Mouse (Mus musculus) C2C12 (cell line): ENCODE data around the gene Chst2. TPM values are rescaled to one million over a fixed set of nuclear protein-coding genes. Genes with fewer than 3 reads are reported as not detected.
A peak's percentile ranks its signal among the peaks of the same experiment; 100 is the strongest.

ENCODE experiments used
- H3K27me3 ChIP-seq: one replicate; pipeline ENCODE4 v1.6.1; 2011; ENCODE audit not compliant: control insufficient read depth, insufficient read depth, insufficient read length
- H3K36me3 ChIP-seq: one replicate; pipeline ENCODE4 v1.6.1; 2011; ENCODE audit not compliant: control insufficient read depth, insufficient read depth
- H3K4me3 ChIP-seq: one replicate; pipeline ENCODE4 v1.5.1; 2011; ENCODE audit warnings: mild to moderate bottlenecking, control low read depth; ENCODE audit not compliant: poor library complexity, insufficient read depth, severe bottlenecking
- H3K79me2 ChIP-seq: one replicate; pipeline ENCODE4 v1.6.1; 2011; ENCODE audit not compliant: control insufficient read depth, insufficient read depth
- H3K79me3 ChIP-seq: one replicate; pipeline ENCODE4 v1.6.1; 2011; ENCODE audit warnings: low read depth, control low read depth
- H3ac ChIP-seq: one replicate; pipeline ENCODE3; 2011; ENCODE audit warnings: low read depth; ENCODE audit not compliant: control insufficient read depth, insufficient read length
- CEBPB ChIP-seq: IDR thresholded peaks from one replicate; pipeline ENCODE4 v1.6.1; 2011; ENCODE audit warnings: low read depth, mild to moderate bottlenecking, control low read depth, moderate library complexity
- CTCF ChIP-seq: IDR thresholded peaks from one replicate; pipeline ENCODE4 v1.5.1; 2011; ENCODE audit not compliant: control insufficient read depth, insufficient read depth, insufficient read length
- FOSL1 ChIP-seq: IDR thresholded peaks from one replicate; pipeline ENCODE4 v1.8.0; 2011; ENCODE audit warnings: mild to moderate bottlenecking, low read length; ENCODE audit not compliant: poor library complexity, insufficient read depth, severe bottlenecking
- MAX ChIP-seq: IDR thresholded peaks from one replicate; pipeline ENCODE4 v1.6.1; 2011; ENCODE audit warnings: mild to moderate bottlenecking, control low read depth
- MYOD1 ChIP-seq: IDR thresholded peaks from one replicate; pipeline ENCODE4 v1.6.1; 2011; ENCODE audit warnings: low read depth; ENCODE audit not compliant: control insufficient read depth, insufficient read length
- MYOG ChIP-seq: IDR thresholded peaks from one replicate; pipeline ENCODE4 v1.6.1; 2011; ENCODE audit not compliant: control insufficient read depth, insufficient read length; ENCODE audit errors: extremely low read depth
- USF1 ChIP-seq: IDR thresholded peaks from one replicate; pipeline ENCODE4 v1.6.1; 2011; ENCODE audit warnings: low read depth, mild to moderate bottlenecking, control low read depth, moderate library complexity
- polyA plus RNA-seq: library from polyadenylated mRNA; unstranded; fragments of >200 nt; fragmentation: generic; extraction: Trizol; gene quantifications from one replicate; pipeline ENCODE4 v1.2.1, GENCODE M21; 2012; ENCODE audit warnings: missing spikeins

The Chst2 gene
- polyA plus RNA-seq, 1 experiment = 45.5 TPM

GRCm38 (mm10) chr9:95365882-95366281, 40.6 kb downstream of the Chst2 start:
- Histone ChIP-seq H3K27me3 (no peaks in the 10 kb centered on the region), H3K79me2 (no peaks in the 10 kb centered on the region), H3K79me3 (no peaks in the 10 kb centered on the region), H3K36me3 (no peaks in the 10 kb centered on the region), H3K4me3 (no peak overlapping the region), H3ac (no peak overlapping the region)
- TF ChIP-seq USF1 (no peak), CTCF (no peak), MAX (no peak), MYOG (no peak), FOSL1 (no peak), CEBPB (no peak), MYOD1 (no peak)

GRCm38 (mm10) chr9:95353829-95354391, 52.6 kb downstream of the Chst2 start:
- Histone ChIP-seq H3ac (no peak overlapping the region), H3K36me3 (no peaks in the 10 kb centered on the region), H3K79me2 (no peaks in the 10 kb centered on the region), H3K27me3 (no peaks in the 10 kb centered on the region), H3K4me3 (no peak overlapping the region), H3K79me3 (no peaks in the 10 kb centered on the region)
- no peak for TF ChIP-seq MYOD1
- no peak for TF ChIP-seq MAX
- no peak for TF ChIP-seq FOSL1
- no peak for TF ChIP-seq USF1
- TF ChIP-seq CEBPB = no peak
- TF ChIP-seq MYOG = no peak

DNA sequence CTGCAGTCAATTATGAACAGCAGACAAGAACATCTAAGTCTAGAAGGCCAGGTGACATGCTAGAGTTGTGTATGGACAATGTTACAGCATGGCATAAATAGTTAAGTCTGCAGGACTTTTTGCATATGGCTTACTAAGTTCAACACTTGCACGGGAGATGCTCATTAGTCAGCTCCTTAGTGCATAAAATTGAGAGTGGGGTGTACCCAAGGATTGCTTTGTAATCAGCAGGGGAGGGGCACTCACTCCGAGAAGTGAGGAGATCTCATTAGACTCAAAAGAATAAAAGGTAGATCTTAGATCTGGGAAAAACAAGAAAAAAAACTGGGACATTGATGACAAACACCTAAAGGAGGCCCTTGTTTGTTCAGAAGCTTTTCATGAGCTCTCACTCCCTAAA, 54.6 kb downstream of the Chst2 start:
- H3K79me3 ChIP-seq = no peaks in the 10 kb centered on the region
- no peak overlapping the region for H3K4me3 ChIP-seq
- H3ac ChIP-seq = no peak overlapping the region
- H3K79me2 ChIP-seq = no peaks in the 10 kb centered on the region
- no peaks in the 10 kb centered on the region for H3K36me3 ChIP-seq
- TF ChIP-seq FOSL1 (no peak), CEBPB (no peak), CTCF (no peak), USF1 (no peak), MYOD1 (no peak), MYOG (no peak), MAX (no peak)
- H3K27me3 ChIP-seq = no peaks in the 10 kb centered on the region

DNA sequence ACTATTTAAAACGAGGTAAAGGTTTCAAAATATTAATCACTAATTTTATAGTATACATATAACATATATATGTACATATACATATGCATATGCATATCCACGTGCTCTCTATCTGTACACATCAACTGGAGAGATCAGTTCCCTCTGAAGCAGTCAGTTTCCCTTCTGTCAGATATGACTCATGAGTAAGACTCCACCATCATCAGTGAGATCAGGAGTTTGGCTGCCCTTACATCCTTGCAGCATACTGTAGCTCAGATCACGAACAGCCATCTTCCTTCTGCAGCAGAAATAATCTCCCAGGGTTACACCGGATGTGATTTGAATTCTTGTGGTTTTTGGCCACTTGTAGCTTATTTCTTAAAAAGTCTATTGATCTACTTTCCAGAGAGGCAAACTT, 56.0 kb downstream of the Chst2 start:
- H3K79me3 ChIP-seq = no peaks in the 10 kb centered on the region
- no peaks in the 10 kb centered on the region for H3K27me3 ChIP-seq
- H3K36me3 ChIP-seq = no peaks in the 10 kb centered on the region
- no peak overlapping the region for H3K4me3 ChIP-seq
- no peak overlapping the region for H3ac ChIP-seq
- H3K79me2 ChIP-seq = no peaks in the 10 kb centered on the region
- peak; percentile 73 for TF ChIP-seq USF1
- no peak for TF ChIP-seq MYOD1

Other genes with a start within 250 kb of the Chst2 start
- gene U2surp, start 105.3 kb upstream of the Chst2 start, polyA plus RNA-seq = 12.0 TPM
- under 0.01 TPM for gene Paqr9, start 152.9 kb upstream of the Chst2 start, polyA plus RNA-seq
- gene Pcolce2, start 230.9 kb upstream of the Chst2 start, polyA plus RNA-seq = 54.9 TPM